In genomic region chr9:64523264-64524045, GRCm38 (mm10) we compare ENCODE assay signal across 13 mouse cellular contexts.
DNase-seq lines count a peak whose midpoint lies in the region; ATAC-seq lines count a peak whose summit lies in the region.
"Had no signal": no experiment of that assay in that cellular context is flagged by ENCODE, and none has a peak within 500 bp of the region (broad histone marks: within the 10 kb centered on the region; RNA-seq: fewer than 3 reads in every experiment).

No protein-coding gene starts in this region.

- DNase-seq in hindbrain, embryonic 10.5 days (ENCODE audit: low spot score), result no peak
- DNase-seq in hindbrain, embryonic 11.5 days (ENCODE audit: low spot score), result no peak
- DNase-seq in layer of hippocampus, adult 11-12 months (ENCODE audit: low spot score), result peak; percentile 15
- DNase-seq in layer of hippocampus, adult 8-10 months (ENCODE audit: low spot score in 2 of 2), result no peak
- peak; percentile 44 for DNase-seq in brain, adult 2 months (ENCODE audit: low read depth, low spot score)
- no peak for DNase-seq in gastrocnemius, postnatal 14 days
- DNase-seq: cerebellum, adult 8-10 months; heart, postnatal 36 days; thymus, adult 18-20 months had no signal

- WGBS in hindbrain, embryonic 10.5 days, result 69% methylated on average over 21 of the region's 21 CpGs
- 67% methylated on average over 21 of the region's 21 CpGs for WGBS in hindbrain, embryonic 11.5 days
- 54% methylated on average over 21 of the region's 21 CpGs for WGBS in hindbrain, embryonic 15.5 days

- H3K27me3 ChIP-seq in hindbrain, embryonic 10.5 days (ENCODE audit: insufficient read depth, poor library complexity, severe bottlenecking), result peaks cover 6% of the 10 kb centered on the region; the same call in 1 of the 2 replicates
- H3K27me3 ChIP-seq in hindbrain, embryonic 11.5 days (ENCODE audit: control insufficient read depth, insufficient read depth, low read length), result no peaks in the 10 kb centered on the region
- H3K27me3 ChIP-seq in hindbrain, embryonic 15.5 days, result no peaks in the 10 kb centered on the region
- H3K27me3 ChIP-seq: lung, embryonic 15.5 days had no signal

- no peak overlapping the region for H3K4me2 ChIP-seq in hindbrain, embryonic 11.5 days (replicated peaks; ENCODE audit: low read depth, low read length)
- H3K4me2 ChIP-seq in hindbrain, embryonic 15.5 days, result no peak overlapping the region
- H3K4me2 ChIP-seq: heart, embryonic 12.5 days; lung, embryonic 15.5 days had no signal

- no peak overlapping the region for H3K4me3 ChIP-seq in hindbrain, embryonic 10.5 days
- H3K4me3 ChIP-seq in hindbrain, embryonic 11.5 days (ENCODE audit: low read depth, low read length), result no peak overlapping the region
- H3K4me3 ChIP-seq in hindbrain, embryonic 15.5 days, result no peak overlapping the region
- H3K4me3 ChIP-seq: heart, embryonic 12.5 days; lung, embryonic 15.5 days had no signal

- ATAC-seq in hindbrain, embryonic 11.5 days (ENCODE audit: low FRiP score), result no peak
- ATAC-seq in hindbrain, embryonic 15.5 days (ENCODE audit: low FRiP score, low read depth), result peak; percentile 64; the same call in 1 of the 2 replicates
- ATAC-seq: intestine, postnatal 0 days had no signal

- no peaks in the 10 kb centered on the region for H3K9me3 ChIP-seq in hindbrain, embryonic 10.5 days
- no peaks in the 10 kb centered on the region for H3K9me3 ChIP-seq in hindbrain, embryonic 11.5 days (ENCODE audit: control insufficient read depth, low read length)
- H3K9me3 ChIP-seq in hindbrain, embryonic 15.5 days, result no peaks in the 10 kb centered on the region
- H3K9me3 ChIP-seq: heart, embryonic 12.5 days; lung, embryonic 15.5 days had no signal

- H3K36me3 ChIP-seq in hindbrain, embryonic 10.5 days, result no peaks in the 10 kb centered on the region
- no peaks in the 10 kb centered on the region for H3K36me3 ChIP-seq in hindbrain, embryonic 11.5 days (ENCODE audit: control insufficient read depth, insufficient read depth, low read length)
- H3K36me3 ChIP-seq in hindbrain, embryonic 15.5 days, result no peaks in the 10 kb centered on the region
- H3K36me3 ChIP-seq: heart, embryonic 12.5 days; lung, embryonic 15.5 days had no signal

- intact Hi-C loops in gastrocnemius, postnatal 14 days (cut with DNase I; ENCODE audit: low total_unique reads), result no loop called here

- H3K9ac ChIP-seq in hindbrain, embryonic 11.5 days (ENCODE audit: low read depth, low read length), result no peak overlapping the region
- H3K9ac ChIP-seq in hindbrain, embryonic 15.5 days, result no peak overlapping the region
- H3K9ac ChIP-seq: heart, embryonic 12.5 days; lung, embryonic 15.5 days had no signal

- H3K4me1 ChIP-seq in hindbrain, embryonic 10.5 days (replicated peaks), result peaks cover 34% of the 10 kb centered on the region
- no peaks in the 10 kb centered on the region for H3K4me1 ChIP-seq in hindbrain, embryonic 11.5 days (replicated peaks; ENCODE audit: control insufficient read depth, insufficient read depth, low read length)
- peaks cover 13% of the 10 kb centered on the region for H3K4me1 ChIP-seq in hindbrain, embryonic 15.5 days (replicated peaks)
- H3K4me1 ChIP-seq: heart, embryonic 12.5 days; lung, embryonic 15.5 days had no signal

- H3K27ac ChIP-seq in hindbrain, embryonic 10.5 days, result peak overlapping the region; percentile 67
- H3K27ac ChIP-seq in hindbrain, embryonic 11.5 days (ENCODE audit: low read depth, low read length), result no peak overlapping the region
- H3K27ac ChIP-seq in hindbrain, embryonic 15.5 days (replicated peaks), result 0 out of 2 replicates have a peak overlapping the region, but pooled peaks have one; percentile 43
- H3K27ac ChIP-seq: lung, embryonic 15.5 days had no signal

Comparison
In these comparisons a context has a peak if more than half of its experiments do, and no peak if none do; other contexts are left out.
1. DNase-seq: peak in layer of hippocampus, adult 11-12 months (single experiment) and brain, adult 2 months (single experiment); none in hindbrain, embryonic 10.5 days (single experiment), hindbrain, embryonic 11.5 days (single experiment), layer of hippocampus, adult 8-10 months (0 of 2) and gastrocnemius, postnatal 14 days (single experiment).